Mouse (Mus musculus): ENCODE measurements around the gene Lipc. TPM values are rescaled to one million over a fixed set of nuclear protein-coding genes. Genes with fewer than 3 reads are reported as not detected.

Lipc gene
- polyA plus RNA-seq, 1 experiment from 2014 or later = 1.00 TPM

DNA sequence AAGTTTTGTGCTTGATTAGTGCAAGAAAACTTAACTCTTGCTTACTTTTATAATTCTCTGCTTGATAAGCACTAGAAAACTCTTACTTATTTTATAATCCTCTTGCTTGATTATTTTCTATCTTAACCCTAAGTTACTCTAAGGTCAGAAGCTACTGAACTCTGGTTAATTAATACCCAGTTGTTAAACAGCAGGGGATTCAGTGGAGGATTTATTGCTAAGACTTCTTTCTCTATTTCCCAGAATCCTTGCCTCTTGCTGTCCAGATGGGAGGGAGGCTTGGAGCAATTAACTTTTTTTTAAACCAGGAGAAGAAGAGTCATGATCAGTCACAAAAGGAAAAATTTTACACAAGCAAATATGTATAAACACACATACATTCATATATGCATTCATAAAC is 21.3 kb upstream of the Lipc start:
- Histone ChIP-seq H3K9me3 (replicated peaks) (no peaks in the 10 kb centered on the region), H3K4me1 (replicated peaks) (no peaks in the 10 kb centered on the region), H3K27me3 (replicated peaks) (no peaks in the 10 kb centered on the region), H3K9ac (no peak overlapping the region), H3K36me3 (no peaks in the 10 kb centered on the region), H3K4me3 (no peak overlapping the region), H3K4me2 (no peak overlapping the region), H3K27ac (ENCODE audit: poor library complexity, severe bottlenecking) (no peak overlapping the region)
- ATAC-seq (ENCODE audit: insufficient number of reproducible peaks, low FRiP score) = no peak

DNA sequence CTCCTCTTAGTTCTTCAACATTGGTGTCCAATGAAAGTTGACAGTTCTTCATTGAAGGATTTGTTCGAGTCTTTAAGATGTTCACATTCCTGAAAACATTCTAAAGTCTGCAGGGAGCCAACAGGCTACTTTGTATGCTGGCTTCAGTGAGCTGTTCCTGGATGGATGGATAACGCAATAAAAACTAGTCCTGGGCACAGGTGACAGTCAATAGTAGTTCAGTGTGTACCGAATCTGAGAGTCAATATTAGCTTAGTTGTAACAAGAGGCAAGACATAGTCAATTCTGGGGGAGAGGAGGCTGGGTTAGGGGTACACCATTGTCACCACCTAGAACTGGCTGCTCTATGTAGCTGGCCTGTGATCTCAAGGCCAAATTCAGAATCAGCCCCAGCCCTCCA is 17.2 kb upstream of the Lipc start:
- Histone ChIP-seq H3K4me2 (no peak overlapping the region), H3K27me3 (replicated peaks) (no peaks in the 10 kb centered on the region), H3K27ac (ENCODE audit: poor library complexity, severe bottlenecking) (no peak overlapping the region), H3K9ac (no peak overlapping the region), H3K4me3 (no peak overlapping the region), H3K36me3 (no peaks in the 10 kb centered on the region), H3K4me1 (replicated peaks) (no peaks in the 10 kb centered on the region), H3K9me3 (replicated peaks) (no peaks in the 10 kb centered on the region)
- WGBS = 69% methylated on average over 3 of the region's 3 CpGs
- ATAC-seq (ENCODE audit: insufficient number of reproducible peaks, low FRiP score) = no peak

DNA sequence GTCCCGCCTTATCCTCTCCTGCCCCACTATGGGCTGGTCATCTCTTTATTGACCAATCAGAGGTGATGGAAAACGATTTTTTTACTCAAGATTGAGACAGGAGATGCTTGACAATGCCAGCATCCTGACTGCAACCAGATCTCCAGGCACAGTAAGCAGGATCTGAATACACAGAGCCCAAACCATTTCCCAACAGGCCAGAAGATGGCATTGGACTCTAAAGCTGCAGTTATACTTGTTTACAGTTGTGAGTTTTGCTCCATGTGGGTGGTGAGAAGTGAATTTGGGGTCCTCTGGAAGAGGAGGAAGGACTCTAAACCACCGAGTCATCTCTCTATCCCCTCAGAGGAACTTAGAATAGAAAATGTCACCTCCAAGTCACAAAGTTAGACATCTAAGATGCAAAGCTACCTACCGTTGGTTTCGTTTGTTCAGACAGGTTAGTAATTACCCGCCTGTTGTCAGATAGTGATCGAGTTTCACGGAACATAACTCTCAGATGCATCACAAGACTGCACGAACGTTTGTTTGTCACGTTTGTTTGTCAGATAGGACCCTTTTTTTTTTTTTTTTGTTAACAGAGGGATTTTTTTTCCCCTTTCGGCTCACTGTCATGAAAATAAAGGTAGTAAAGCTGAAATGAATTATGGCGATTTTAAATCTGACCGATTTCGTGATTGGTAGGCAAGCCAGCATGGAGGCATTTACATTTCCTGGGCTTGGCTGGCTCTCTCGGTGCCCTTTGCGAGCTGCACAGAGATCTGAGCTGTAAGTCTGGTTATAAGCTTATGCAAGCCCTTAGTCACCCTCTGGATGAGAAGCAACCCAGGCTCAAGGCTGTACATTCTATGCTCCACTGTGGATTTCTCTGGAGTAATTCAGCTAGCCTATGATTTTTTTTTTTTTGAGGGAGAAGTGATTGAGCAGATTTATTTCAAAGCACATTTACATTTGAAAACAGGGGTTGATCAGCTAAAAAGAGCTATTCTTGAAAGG is 14.3 kb upstream of the Lipc start:
- Histone ChIP-seq H3K4me1 (replicated peaks) (no peaks in the 10 kb centered on the region), H3K9ac (no peak overlapping the region), H3K9me3 (replicated peaks) (peaks cover 2% of the 10 kb centered on the region; the same call in 1 of the 2 replicates), H3K27ac (ENCODE audit: poor library complexity, severe bottlenecking) (no peak overlapping the region), H3K27me3 (replicated peaks) (no peaks in the 10 kb centered on the region), H3K36me3 (no peaks in the 10 kb centered on the region), H3K4me3 (no peak overlapping the region), H3K4me2 (no peak overlapping the region)
- 77% methylated on average over 17 of the region's 17 CpGs for WGBS
- no peak for ATAC-seq (ENCODE audit: insufficient number of reproducible peaks, low FRiP score)

DNA sequence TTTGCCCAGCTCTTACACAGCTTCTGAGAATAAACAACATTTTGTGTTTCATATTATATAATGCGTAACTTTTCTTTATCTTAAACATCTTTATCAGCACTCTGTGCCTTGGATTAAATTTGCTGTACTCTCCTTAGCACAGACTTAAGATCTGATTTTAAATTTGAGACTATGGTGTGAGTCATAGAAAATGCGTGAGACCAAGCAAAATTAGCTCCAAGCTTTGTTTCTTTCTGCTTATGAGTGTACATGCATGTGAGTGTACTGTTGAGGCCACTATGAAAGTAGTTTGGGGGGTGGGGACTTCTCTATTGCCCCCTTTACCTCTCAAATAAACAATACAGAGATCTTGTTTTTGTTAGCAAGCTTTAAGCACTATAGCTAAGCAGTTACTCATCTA is 13.4 kb upstream of the Lipc start:
- Histone ChIP-seq H3K4me2 (no peak overlapping the region), H3K27ac (ENCODE audit: poor library complexity, severe bottlenecking) (no peak overlapping the region), H3K4me1 (replicated peaks) (no peaks in the 10 kb centered on the region), H3K27me3 (replicated peaks) (no peaks in the 10 kb centered on the region), H3K9me3 (replicated peaks) (peaks cover 2% of the 10 kb centered on the region; the same call in 1 of the 2 replicates), H3K9ac (no peak overlapping the region), H3K36me3 (no peaks in the 10 kb centered on the region), H3K4me3 (no peak overlapping the region)
- ATAC-seq (ENCODE audit: insufficient number of reproducible peaks, low FRiP score) = no peak
- WGBS = 85% methylated on average over 2 of the region's 2 CpGs

DNA sequence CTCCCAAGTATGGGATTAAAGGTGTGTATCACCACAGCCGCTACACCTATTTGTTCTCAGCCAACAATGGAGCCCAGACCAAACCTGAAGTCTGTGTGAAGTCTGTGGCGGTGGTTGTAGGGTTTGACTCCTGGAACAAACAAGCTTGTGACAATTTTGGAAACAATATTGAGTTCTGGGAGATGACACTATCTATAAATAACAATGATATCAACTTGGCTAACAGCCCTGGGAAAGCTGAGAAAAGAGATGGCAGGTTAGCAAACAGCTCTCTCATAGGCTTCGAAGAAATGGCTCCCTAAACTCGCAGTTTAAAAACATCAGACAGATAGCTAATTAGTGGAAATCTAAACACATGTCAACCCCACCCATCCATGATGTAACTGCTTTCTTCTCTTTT is 13.0 kb upstream of the Lipc start:
- H3K27ac ChIP-seq (ENCODE audit: poor library complexity, severe bottlenecking) = no peak overlapping the region
- no peaks in the 10 kb centered on the region for H3K27me3 ChIP-seq (replicated peaks)
- H3K9me3 ChIP-seq (replicated peaks) = peaks cover 2% of the 10 kb centered on the region; the same call in 1 of the 2 replicates
- H3K4me3 ChIP-seq = no peak overlapping the region
- no peaks in the 10 kb centered on the region for H3K36me3 ChIP-seq
- no peak overlapping the region for H3K9ac ChIP-seq
- 70% methylated on average over 4 of the region's 4 CpGs for WGBS
- H3K4me1 ChIP-seq (replicated peaks) = no peaks in the 10 kb centered on the region
- no peak for ATAC-seq (ENCODE audit: insufficient number of reproducible peaks, low FRiP score)
- no peak overlapping the region for H3K4me2 ChIP-seq

DNA sequence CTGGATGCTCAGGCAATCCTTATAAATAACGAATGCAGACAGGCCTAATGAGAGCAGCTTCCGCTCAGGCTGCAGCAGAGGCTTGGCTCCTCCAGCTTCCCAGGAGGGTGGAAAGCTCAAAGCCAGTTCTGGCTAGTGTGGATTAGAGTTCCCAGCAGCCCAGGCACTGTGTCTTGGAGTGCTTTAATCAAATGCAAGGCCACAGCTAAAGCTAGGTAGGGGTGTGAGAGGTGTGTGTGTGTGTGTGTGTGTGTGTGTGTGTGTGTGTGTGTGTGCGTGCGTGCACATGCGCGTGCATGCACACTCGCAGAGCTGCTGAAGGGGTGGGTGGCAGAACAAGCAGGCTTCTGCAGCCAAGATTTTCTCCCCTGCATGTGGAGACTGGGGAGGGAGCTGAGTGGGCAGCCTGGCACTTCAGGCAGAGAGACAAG is 11.4 kb upstream of the Lipc start:
- Histone ChIP-seq H3K27ac (ENCODE audit: poor library complexity, severe bottlenecking) (no peak overlapping the region), H3K9me3 (replicated peaks) (peaks cover 2% of the 10 kb centered on the region; the same call in 1 of the 2 replicates), H3K9ac (no peak overlapping the region), H3K4me1 (replicated peaks) (no peaks in the 10 kb centered on the region), H3K4me3 (no peak overlapping the region), H3K36me3 (no peaks in the 10 kb centered on the region), H3K4me2 (no peak overlapping the region), H3K27me3 (replicated peaks) (no peaks in the 10 kb centered on the region)
- WGBS = 74% methylated on average over 7 of the region's 7 CpGs
- no peak for ATAC-seq (ENCODE audit: insufficient number of reproducible peaks, low FRiP score)

DNA sequence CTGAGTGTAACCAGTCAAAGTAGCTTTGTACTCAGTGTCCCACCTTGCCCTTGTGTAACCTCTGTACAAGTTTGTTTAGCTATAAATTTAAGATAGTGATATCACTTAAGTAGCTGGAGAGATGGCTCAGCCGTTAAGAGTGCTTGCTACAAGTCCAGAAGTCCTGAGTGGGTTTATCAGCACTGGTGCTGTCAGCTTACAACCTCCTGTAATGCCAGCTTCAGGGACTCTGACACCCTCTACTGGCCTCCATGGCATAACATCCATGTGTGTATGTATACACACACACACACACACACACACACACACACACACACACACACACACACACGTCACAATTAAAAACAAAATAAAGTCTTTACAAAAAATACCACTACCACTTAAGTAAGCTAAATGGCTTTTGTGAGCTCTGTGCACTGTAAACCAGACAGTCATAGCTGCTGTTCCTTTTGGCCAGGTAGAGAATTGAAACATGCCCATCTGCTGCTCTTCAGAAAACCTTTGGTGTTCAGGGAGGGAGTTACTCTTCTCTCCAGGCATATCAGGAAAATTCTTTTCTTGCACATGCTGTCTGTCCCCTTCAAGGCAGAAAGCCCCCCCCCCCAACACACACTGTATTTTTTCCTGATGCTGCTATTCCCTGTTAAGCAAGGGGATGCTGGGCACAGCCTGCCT is 10.9 kb upstream of the Lipc start:
- Histone ChIP-seq H3K36me3 (no peaks in the 10 kb centered on the region), H3K9me3 (replicated peaks) (peaks cover 2% of the 10 kb centered on the region; the same call in 1 of the 2 replicates), H3K27ac (ENCODE audit: poor library complexity, severe bottlenecking) (no peak overlapping the region), H3K4me2 (no peak overlapping the region), H3K27me3 (replicated peaks) (no peaks in the 10 kb centered on the region), H3K4me1 (replicated peaks) (no peaks in the 10 kb centered on the region), H3K9ac (no peak overlapping the region), H3K4me3 (no peak overlapping the region)
- WGBS = 77% methylated on average over 2 of the region's 2 CpGs
- no peak for ATAC-seq (ENCODE audit: insufficient number of reproducible peaks, low FRiP score)

DNA sequence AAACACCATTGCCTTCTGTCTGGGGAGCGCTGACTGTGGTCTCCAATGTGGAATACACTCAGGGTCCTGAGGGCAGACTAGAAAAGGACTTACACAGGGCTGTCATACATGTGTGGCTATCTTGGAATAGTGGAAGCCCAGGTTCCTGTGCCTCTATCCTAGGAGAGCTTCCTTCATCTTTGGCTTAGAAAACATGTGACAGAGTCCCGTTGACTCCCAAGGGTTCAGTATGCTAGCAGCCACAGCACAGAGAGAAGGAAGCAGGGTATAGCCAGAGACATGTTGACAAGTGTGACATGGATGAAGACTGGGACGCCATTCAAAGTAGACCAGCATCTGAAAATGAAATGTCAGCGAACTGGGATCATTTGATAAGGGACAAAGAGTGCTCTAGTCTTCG is 8.3 kb upstream of the Lipc start:
- H3K4me3 ChIP-seq = no peak overlapping the region
- H3K4me1 ChIP-seq (replicated peaks) = no peaks in the 10 kb centered on the region
- no peak overlapping the region for H3K27ac ChIP-seq (ENCODE audit: poor library complexity, severe bottlenecking)
- no peak overlapping the region for H3K9ac ChIP-seq
- no peak overlapping the region for H3K4me2 ChIP-seq
- no peaks in the 10 kb centered on the region for H3K36me3 ChIP-seq
- no peak for ATAC-seq (ENCODE audit: insufficient number of reproducible peaks, low FRiP score)
- peaks cover 2% of the 10 kb centered on the region; the same call in 1 of the 2 replicates for H3K9me3 ChIP-seq (replicated peaks)
- no peaks in the 10 kb centered on the region for H3K27me3 ChIP-seq (replicated peaks)
- 87% methylated on average over 5 of the region's 5 CpGs for WGBS

DNA sequence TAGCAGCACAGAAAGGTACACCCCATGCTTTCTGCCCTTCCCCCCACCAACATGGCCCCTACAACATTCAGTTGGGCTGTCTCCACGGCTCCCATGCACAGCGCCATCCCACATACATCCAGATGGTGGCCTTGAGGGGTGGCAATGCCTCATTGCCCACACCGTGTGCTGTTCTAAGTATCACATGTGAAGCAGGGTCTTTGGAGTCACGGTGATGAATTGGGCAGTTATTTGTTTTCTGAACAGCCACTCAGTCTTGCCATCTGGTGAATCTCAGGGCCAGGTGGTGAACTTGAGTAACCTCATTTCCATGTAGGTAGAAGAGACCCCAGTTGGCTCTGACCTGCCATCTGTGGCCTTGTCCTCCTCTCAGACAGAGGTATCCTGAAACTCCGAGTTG is 7.8 kb upstream of the Lipc start:
- H3K27ac ChIP-seq (ENCODE audit: poor library complexity, severe bottlenecking) = no peak overlapping the region
- 81% methylated on average over 5 of the region's 5 CpGs for WGBS

DNA sequence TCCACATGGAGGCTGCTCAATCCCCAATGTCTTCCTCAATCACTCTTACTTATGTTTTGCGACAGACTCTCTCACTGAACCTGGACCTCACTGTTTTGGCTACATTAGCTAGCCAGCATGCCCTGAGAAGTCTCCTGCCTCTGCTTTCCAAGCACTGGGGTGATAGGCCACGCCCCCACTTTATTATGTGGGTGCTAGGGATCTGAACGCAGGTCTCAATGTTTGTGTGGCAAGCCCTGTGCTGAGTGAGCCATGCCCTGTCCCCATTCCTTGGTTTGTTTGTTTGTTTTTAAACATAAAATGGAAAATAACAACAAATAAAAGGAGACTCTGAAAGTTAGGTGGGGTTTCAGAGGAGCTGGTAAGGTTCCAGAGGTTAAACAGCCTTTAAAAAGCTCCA is 7.4 kb upstream of the Lipc start:
- no peak for ATAC-seq (ENCODE audit: insufficient number of reproducible peaks, low FRiP score)
- WGBS = 86% methylated on average over 3 of the region's 3 CpGs

More for the DNA sequence above, 7.8 kb upstream of the Lipc start:
- no peak overlapping the region for H3K4me3 ChIP-seq
- H3K27me3 ChIP-seq (replicated peaks) = no peaks in the 10 kb centered on the region
- no peak overlapping the region for H3K9ac ChIP-seq
- H3K9me3 ChIP-seq (replicated peaks) = peaks cover 2% of the 10 kb centered on the region; the same call in 1 of the 2 replicates
- H3K4me1 ChIP-seq (replicated peaks) = no peaks in the 10 kb centered on the region
- ATAC-seq (ENCODE audit: insufficient number of reproducible peaks, low FRiP score) = no peak
- no peak overlapping the region for H3K4me2 ChIP-seq
- no peaks in the 10 kb centered on the region for H3K36me3 ChIP-seq

DNA sequence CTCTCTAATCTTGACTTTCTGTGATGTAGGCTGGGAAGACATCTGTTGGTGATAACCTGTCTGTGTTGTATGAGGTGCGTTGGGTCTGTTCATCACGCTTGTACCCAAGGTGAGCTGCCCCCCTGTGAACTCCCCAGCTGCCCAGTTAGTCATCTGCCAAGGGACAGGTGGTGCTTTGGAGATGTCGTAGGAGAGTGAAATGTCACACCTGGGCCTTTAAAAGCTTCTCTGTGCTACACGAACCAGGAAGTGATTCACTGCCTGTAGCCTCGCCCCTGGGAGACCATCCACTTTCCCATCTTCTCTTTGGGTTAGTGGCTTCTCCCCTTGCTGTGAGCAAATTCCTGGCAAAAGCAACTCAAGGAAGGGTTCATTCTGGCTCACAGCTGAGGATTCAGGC is 6.4 kb upstream of the Lipc start:
- Histone ChIP-seq H3K4me1 (replicated peaks) (no peaks in the 10 kb centered on the region), H3K9me3 (replicated peaks) (peaks cover 2% of the 10 kb centered on the region; the same call in 1 of the 2 replicates), H3K4me2 (no peak overlapping the region), H3K27me3 (replicated peaks) (no peaks in the 10 kb centered on the region), H3K36me3 (no peaks in the 10 kb centered on the region), H3K4me3 (no peak overlapping the region), H3K27ac (ENCODE audit: poor library complexity, severe bottlenecking) (no peak overlapping the region), H3K9ac (no peak overlapping the region)
- 71% methylated on average over 5 of the region's 5 CpGs for WGBS
- ATAC-seq (ENCODE audit: insufficient number of reproducible peaks, low FRiP score) = no peak

More for the DNA sequence above, 7.4 kb upstream of the Lipc start:
- Histone ChIP-seq H3K36me3 (no peaks in the 10 kb centered on the region), H3K9me3 (replicated peaks) (peaks cover 2% of the 10 kb centered on the region; the same call in 1 of the 2 replicates), H3K4me2 (no peak overlapping the region), H3K27ac (ENCODE audit: poor library complexity, severe bottlenecking) (no peak overlapping the region), H3K4me1 (replicated peaks) (no peaks in the 10 kb centered on the region), H3K9ac (no peak overlapping the region), H3K4me3 (no peak overlapping the region), H3K27me3 (replicated peaks) (no peaks in the 10 kb centered on the region)

All from heart, embryonic 12.5 days (tissue).